Mouse (Mus musculus) forebrain, postnatal 0 days (tissue): ENCODE data around the gene Psmb9. TPM values are rescaled to one million over a fixed set of nuclear protein-coding genes. Genes with fewer than 3 reads are reported as not detected.

Source experiments
- ATAC-seq: fragments of 200-750 bp; cut with Nextera tagmentation; 2 replicates; pipeline ENCODE4 v1.8.0; 2017; ENCODE audit warnings: mild to moderate bottlenecking, moderate library complexity
- DNase-seq: peaks from one replicate; pipeline ENCODE4 v3.0.0-alpha.2; 2015
- H3K27ac ChIP-seq: fragments of 300-500 bp; sonication (generic); 2 replicates; pipeline ENCODE4 v1.5.1; 2014; ENCODE audit warnings: low read depth, mild to moderate bottlenecking, antibody characterized with exemption, low read length, moderate library complexity, mixed read lengths
- H3K27me3 ChIP-seq: fragments of 300-500 bp; sonication (generic); 2 replicates; pipeline ENCODE4 v1.6.1; 2014; ENCODE audit warnings: mild to moderate bottlenecking, low read length, mixed read lengths; ENCODE audit not compliant: insufficient read depth
- H3K36me3 ChIP-seq: fragments of 300-500 bp; sonication (generic); 2 replicates; pipeline ENCODE4 v1.6.1; 2014; ENCODE audit warnings: mild to moderate bottlenecking, moderate library complexity; ENCODE audit not compliant: insufficient read depth
- H3K4me1 ChIP-seq: fragments of 300-500 bp; sonication (generic); 2 replicates; pipeline ENCODE4 v1.6.1; 2014; ENCODE audit warnings: antibody characterized with exemption; ENCODE audit not compliant: insufficient read depth
- H3K4me2 ChIP-seq: fragments of 300-500 bp; sonication (generic); 2 replicates; pipeline ENCODE4 v1.6.1; 2014; ENCODE audit warnings: low read depth, mild to moderate bottlenecking, moderate library complexity
- H3K4me3 ChIP-seq: fragments of 300-500 bp; sonication (generic); 2 replicates; pipeline ENCODE4 v1.5.1; 2014; ENCODE audit warnings: low read depth, low read length, mixed read lengths
- H3K9ac ChIP-seq: fragments of 300-500 bp; sonication (generic); 2 replicates; pipeline ENCODE4 v1.6.1; 2014; ENCODE audit warnings: mild to moderate bottlenecking
- H3K9me3 ChIP-seq: fragments of 300-500 bp; sonication (generic); 2 replicates; pipeline ENCODE4 v1.6.1; 2016; ENCODE audit warnings: low read length
- CTCF ChIP-seq: sonication (generic); IDR thresholded peaks from 2 replicates; pipeline ENCODE4 v1.5.1; 2016; ENCODE audit warnings: antibody characterized with exemption, control low read depth, low read depth
- WGBS: fragments of 180-500 bp; shearing (Covaris S2); extraction: QIAGEN DNeasy Blood & Tissue Kit; methylation state at CpG from one replicate; pipeline ENCODE4 v1.1.7; 2014; 5-methylcytosine and 5-hydroxymethylcytosine counted together
- polyA plus RNA-seq: library from polyadenylated mRNA; unstranded; fragments of >200 nt; fragmentation: Nextera tagmentation; extraction: Ambion mirVana; gene quantifications from 2 replicates; pipeline ENCODE4 v1.2.1, GENCODE M21; 2015
- total RNA-seq: library from RNA; depleted of rRNA; stranded (reverse); fragments of >200 nt; gene quantifications from 2 replicates; pipeline ENCODE4 v1.2.3, GENCODE M21; 2014

Gene Psmb9
- total and polyA plus RNA-seq, 2 experiments from 2014 or later, result 1.9 to 2.3 TPM

GRCm38 (mm10) chr17:34174075-34174474 lies 13.5 kb downstream of the Psmb9 start:
- Histone ChIP-seq H3K9ac (no peak overlapping the region), H3K4me3 (no peak overlapping the region), H3K9me3 (no peaks in the 10 kb centered on the region), H3K4me1 (no peaks in the 10 kb centered on the region), H3K36me3 (no peaks in the 10 kb centered on the region), H3K4me2 (no peak overlapping the region), H3K27ac (no peak overlapping the region), H3K27me3 (no peaks in the 10 kb centered on the region)
- no peak for TF ChIP-seq CTCF
- DNase-seq (no peak), ATAC-seq (no peak)
- WGBS, result 79% methylated on average over 1 of the region's 1 CpGs

GRCm38 (mm10) chr17:34172528-34172927 lies 15.0 kb downstream of the Psmb9 start:
- no peak for ATAC-seq
- DNase-seq, result no peak
- no peak overlapping the region for H3K9ac ChIP-seq
- H3K4me1 ChIP-seq, result no peaks in the 10 kb centered on the region
- no peak for TF ChIP-seq CTCF
- no peak overlapping the region for H3K27ac ChIP-seq
- H3K9me3 ChIP-seq, result no peaks in the 10 kb centered on the region
- 94% methylated on average over 5 of the region's 5 CpGs for WGBS
- H3K4me2 ChIP-seq, result no peak overlapping the region
- no peaks in the 10 kb centered on the region for H3K36me3 ChIP-seq
- H3K4me3 ChIP-seq, result no peak overlapping the region
- no peaks in the 10 kb centered on the region for H3K27me3 ChIP-seq

DNA sequence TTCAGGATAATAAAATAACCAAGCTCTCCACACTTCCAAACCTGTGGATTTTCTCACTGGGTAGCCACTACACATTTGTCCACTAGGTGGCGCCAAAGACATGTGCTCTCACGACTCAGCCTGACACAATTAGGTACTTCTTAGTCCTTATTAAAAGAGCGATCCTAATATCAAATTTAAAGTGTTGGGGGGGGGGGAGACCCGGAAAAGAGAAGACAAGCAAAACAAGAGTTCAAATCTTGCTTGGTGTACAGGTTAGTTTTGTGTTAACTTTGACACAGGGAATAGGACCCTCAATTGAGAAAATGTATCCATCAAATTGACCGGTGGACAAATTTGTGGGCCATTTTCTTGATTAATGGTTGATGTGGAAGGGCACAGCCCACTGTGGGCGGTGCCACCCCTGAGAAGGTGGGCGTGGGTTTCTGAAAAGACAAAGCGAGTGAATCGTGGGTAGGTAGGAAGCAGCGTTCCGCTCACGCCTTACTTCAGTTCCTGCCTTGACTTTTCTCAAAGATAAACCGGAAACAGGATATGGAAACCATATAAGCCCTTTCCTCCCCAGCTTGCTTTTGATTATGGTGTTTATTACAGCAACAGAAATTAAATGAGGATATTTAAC lies 16.6 kb downstream of the Psmb9 start:
- H3K4me2 ChIP-seq, result no peak overlapping the region
- no peak overlapping the region for H3K4me3 ChIP-seq
- peak; percentile 95 for TF ChIP-seq CTCF
- WGBS, result 40% methylated on average over 13 of the region's 13 CpGs
- no peaks in the 10 kb centered on the region for H3K4me1 ChIP-seq
- H3K27ac ChIP-seq, result no peak overlapping the region
- peak; percentile 53; the same call in 1 of the 2 replicates for ATAC-seq
- no peaks in the 10 kb centered on the region for H3K9me3 ChIP-seq
- H3K36me3 ChIP-seq, result no peaks in the 10 kb centered on the region
- peak; percentile 88 for DNase-seq
- H3K9ac ChIP-seq, result no peak overlapping the region
- no peaks in the 10 kb centered on the region for H3K27me3 ChIP-seq

DNA sequence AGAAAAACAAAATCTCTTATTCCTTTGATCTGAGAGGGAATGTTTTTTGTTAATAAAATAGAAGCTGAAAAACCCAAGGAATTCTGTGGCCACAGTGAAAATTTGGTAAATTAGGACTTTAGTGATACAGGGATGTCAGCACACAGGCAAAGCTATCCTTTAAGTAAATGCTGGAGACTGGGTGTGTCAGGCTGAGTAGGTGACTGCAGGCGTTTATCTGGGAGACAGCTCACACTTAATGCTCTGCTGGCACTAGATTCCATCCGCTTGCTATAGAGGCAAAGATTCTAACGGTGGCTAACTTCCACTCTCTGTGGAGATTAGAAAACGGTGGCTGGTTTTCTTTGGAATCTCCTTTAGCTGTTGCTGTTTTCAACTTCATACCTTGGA lies 17.1 kb downstream of the Psmb9 start:
- no peak overlapping the region for H3K9ac ChIP-seq
- no peaks in the 10 kb centered on the region for H3K9me3 ChIP-seq
- no peak overlapping the region for H3K27ac ChIP-seq
- TF ChIP-seq CTCF, result no peak
- H3K36me3 ChIP-seq, result no peaks in the 10 kb centered on the region
- no peak overlapping the region for H3K4me2 ChIP-seq
- ATAC-seq (no peak), DNase-seq (no peak)
- H3K4me1 ChIP-seq, result no peaks in the 10 kb centered on the region
- no peaks in the 10 kb centered on the region for H3K27me3 ChIP-seq
- no peak overlapping the region for H3K4me3 ChIP-seq
- 26% methylated on average over 4 of the region's 4 CpGs for WGBS

DNA sequence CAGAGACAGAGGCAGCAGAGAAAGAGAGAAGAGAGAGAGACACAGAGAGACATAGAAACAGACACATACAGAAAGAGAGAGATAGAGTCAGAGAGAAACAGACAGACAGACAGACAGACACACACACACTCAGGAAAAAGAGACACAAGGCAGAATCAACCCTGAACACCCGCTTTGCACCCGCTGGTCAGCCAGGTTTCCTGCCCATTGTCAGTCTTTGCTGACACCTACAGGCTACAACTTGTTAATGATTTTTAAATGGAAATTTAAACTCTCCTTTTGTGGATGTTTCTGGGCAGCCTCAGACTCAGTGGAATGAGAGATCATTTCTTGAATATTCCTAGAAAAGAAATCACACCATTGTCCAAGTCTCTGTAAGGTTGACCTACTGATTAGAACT lies 18.3 kb downstream of the Psmb9 start:
- DNase-seq (peak; percentile 55), ATAC-seq (peak; percentile 29; the same call in 1 of the 2 replicates)
- Histone ChIP-seq H3K4me1 (no peaks in the 10 kb centered on the region), H3K9me3 (no peaks in the 10 kb centered on the region), H3K4me2 (no peak overlapping the region), H3K36me3 (no peaks in the 10 kb centered on the region), H3K27ac (no peak overlapping the region), H3K27me3 (no peaks in the 10 kb centered on the region), H3K4me3 (no peak overlapping the region), H3K9ac (no peak overlapping the region)
- WGBS, result 0% methylated on average over 2 of the region's 2 CpGs
- peak; percentile 69 for TF ChIP-seq CTCF

DNA sequence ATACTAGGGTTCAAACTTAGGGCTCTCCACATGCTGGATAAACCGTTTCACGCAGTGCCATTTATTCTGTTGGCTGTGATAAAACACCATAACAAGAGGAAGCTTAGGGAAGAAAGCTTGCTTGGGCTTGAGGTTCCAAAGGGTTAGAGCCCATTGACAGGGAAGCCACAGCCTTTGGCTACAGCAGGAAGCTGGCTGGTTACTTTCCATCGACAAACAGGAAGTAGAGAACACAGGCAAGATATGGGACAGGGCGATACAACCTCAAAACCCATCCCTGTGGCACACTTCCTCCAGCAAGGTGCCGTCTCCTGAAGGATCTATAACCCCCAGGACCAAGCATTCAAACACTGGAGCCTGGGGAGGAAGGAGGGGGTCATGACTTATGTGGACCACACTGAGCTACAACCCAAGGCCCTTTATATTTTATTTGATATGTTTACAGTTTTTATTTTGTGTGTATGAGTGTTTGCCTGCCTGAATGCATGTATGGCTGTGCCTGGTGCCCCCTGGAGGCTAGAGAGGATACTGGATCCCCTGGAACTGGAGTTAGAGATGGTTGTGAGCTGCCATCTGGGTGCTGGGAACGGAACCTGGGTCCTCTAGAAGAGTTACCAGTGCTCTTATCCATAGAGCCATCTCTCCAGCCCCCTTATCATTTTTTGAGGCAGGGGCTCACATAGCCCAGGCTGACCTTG lies 22.4 kb downstream of the Psmb9 start:
- Histone ChIP-seq H3K4me2 (no peak overlapping the region), H3K36me3 (no peaks in the 10 kb centered on the region), H3K9me3 (no peaks in the 10 kb centered on the region), H3K9ac (no peak overlapping the region), H3K27ac (no peak overlapping the region), H3K4me3 (no peak overlapping the region), H3K4me1 (no peaks in the 10 kb centered on the region), H3K27me3 (no peaks in the 10 kb centered on the region)
- DNase-seq (no peak), ATAC-seq (no peak)
- TF ChIP-seq CTCF, result peak; percentile 23; the same call in 1 of the 2 replicates
- WGBS, result 91% methylated on average over 6 of the region's 6 CpGs

DNA sequence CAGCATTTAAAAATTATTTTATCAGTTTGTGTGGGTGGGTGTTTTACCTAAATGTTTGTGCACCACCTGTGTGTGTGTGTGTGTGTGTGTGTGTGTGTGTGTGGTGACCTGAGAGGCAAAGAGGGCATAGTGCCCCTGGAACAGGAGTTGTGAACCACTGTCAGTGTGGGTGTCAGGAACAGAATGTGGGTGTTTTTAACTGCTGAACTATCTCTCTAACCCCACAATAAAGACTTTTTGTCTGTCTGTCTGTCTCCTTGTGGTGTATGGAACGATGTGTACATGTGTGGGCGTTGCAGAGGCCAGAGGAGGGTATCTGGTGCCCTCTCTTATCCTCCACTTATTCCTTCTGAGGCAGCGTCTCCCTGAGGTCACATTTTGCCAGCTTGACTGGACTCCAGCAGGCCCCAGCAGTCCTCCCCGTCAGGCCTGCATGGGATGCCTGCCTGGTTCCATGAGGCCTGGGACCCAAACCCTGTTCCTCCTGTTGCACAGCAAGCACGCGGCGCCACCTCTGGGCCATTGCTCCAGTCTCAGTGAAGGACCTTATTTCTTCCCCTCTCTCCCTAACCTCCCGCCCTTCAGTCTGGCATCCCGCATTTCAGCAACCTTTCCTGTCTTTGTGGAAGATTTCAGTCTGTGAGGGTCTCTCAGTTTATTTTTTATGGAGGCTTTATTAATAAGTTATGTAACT lies 23.2 kb downstream of the Psmb9 start:
- no peak overlapping the region for H3K27ac ChIP-seq
- no peak overlapping the region for H3K4me3 ChIP-seq
- TF ChIP-seq CTCF, result 0 out of 2 replicates have a peak, but pooled peaks have one; percentile 20
- no peak for ATAC-seq
- no peaks in the 10 kb centered on the region for H3K36me3 ChIP-seq
- no peaks in the 10 kb centered on the region for H3K27me3 ChIP-seq
- H3K4me2 ChIP-seq, result no peak overlapping the region
- H3K4me1 ChIP-seq, result no peaks in the 10 kb centered on the region
- no peaks in the 10 kb centered on the region for H3K9me3 ChIP-seq
- 48% methylated on average over 9 of the region's 9 CpGs for WGBS
- no peak for DNase-seq
- H3K9ac ChIP-seq, result no peak overlapping the region
